Mouse (Mus musculus) retina, postnatal 1 day (tissue): ENCODE results near the gene Efcab6.
A peak's percentile ranks its signal among the peaks of the same experiment; 100 is the strongest.

Experiments
- DNase-seq: peaks from one replicate; pipeline ENCODE4 v3.0.0-alpha.2; 2012

Efcab6 gene

DNA sequence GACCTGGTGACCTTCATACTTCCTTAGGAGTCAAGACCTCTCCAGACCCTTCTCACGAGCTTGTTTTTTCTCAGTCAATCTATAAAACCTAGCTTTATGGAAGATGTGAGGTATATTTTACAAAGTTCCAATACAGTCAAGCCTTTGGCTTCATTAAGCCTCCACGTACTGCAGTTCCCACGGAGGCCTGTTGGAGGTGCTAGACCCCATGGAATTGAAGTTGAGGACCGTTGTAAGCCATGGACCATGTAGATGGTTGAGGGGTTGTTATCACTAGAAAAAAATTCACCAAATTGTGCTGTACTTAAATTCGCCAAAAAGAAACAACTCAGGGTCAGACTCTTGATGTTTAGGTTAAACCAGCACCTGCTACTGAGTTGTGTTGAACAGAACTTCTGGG, 9.1 kb downstream of the Efcab6 start:
- DNase-seq = no peak

DNA sequence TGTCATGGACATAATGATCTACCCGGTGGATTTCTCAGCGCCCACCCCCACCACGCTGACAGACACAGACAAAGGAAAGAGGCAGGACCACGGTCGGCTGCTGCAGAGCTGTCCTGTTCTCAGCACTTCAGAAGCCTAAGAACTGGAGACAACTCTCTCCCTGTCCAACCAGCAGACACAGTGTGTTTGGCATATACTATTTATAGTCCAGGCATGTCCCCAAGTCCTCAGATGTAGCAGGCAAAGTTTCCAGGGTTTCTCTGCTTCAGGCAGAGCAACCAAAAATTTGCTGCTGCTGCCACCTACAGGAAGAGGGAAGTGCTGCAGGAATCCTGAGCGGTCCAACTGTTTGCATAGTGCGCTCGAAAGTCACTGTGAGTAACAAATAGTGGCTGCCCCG, 11.3 kb downstream of the Efcab6 start:
- DNase-seq = peak; percentile 81

DNA sequence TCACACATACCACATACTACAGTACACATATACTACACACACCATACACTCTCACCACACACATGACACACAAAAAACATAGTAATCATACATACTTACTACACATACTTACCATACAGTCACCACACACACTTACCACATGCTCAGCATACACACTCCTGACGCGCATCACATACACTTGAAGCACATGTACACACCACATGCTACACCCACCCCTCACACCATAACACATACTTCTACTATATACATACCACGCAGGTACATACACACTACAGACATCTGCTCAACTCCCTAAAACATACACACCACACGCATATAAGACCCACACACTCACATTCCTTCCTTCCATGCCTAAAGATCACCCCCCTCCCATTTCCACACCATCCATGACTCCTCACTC, 11.9 kb downstream of the Efcab6 start:
- no peak for DNase-seq

DNA sequence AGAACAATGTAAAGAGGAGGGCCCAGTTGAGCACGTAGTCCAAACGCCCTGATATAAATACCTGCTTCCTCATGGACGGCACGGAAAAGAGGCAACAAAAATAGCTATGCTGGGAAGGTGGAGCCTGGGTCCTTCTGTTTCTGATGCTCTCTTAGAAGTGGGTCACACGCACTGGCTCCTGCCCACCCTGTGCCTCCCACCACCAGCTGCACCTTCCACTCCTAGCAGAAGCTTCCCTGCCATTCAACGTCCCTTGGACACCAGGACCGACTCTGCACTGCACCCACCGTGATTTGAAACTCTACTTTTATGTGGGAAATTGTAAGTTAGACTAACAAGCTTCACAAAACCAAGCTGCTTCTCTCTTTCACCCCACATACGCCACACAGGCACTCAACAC, 12.8 kb downstream of the Efcab6 start:
- DNase-seq = no peak

DNA sequence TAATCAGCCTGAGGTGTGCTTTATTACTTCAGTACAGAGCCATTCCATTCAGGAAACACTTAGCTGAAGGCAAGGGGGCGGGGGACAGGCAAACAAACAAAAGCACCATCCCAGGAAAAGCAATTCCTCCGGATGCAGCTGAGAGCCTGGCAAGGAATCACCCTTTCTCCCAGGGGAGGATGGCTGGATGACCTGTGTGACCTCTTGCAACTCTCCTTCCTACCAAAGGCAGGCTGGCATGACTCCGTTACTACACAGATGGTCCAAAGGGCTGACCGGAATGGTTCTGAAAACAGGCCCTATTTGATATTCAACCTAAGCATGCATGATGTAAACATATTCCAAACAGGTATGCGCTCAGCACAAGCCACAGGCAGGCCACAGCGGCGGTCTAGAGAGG, 15.6 kb downstream of the Efcab6 start:
- no peak for DNase-seq

GRCm38 (mm10) chr15:84045562-84045961, 19.6 kb downstream of the Efcab6 start:
- no peak for DNase-seq

DNA sequence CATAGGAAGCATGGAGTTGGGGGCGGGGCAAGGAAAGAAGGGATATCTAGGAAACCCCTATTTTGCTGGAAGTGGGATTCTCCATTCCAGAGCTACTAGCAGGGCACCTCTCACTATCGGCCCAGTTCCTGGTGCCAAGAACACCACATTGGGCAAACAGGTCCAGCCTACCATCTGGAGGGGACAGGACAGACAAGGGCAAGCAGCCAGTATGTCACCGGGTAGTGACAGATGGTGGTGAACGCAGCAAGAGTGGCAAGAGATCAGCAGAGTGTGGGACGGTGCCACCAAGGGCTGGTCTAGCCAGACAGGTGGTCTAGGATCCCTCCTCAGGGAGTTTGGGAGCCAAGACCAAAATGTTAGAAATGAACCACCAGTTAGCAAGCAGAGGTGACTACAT, 28.1 kb downstream of the Efcab6 start:
- peak; percentile 15 for DNase-seq

DNA sequence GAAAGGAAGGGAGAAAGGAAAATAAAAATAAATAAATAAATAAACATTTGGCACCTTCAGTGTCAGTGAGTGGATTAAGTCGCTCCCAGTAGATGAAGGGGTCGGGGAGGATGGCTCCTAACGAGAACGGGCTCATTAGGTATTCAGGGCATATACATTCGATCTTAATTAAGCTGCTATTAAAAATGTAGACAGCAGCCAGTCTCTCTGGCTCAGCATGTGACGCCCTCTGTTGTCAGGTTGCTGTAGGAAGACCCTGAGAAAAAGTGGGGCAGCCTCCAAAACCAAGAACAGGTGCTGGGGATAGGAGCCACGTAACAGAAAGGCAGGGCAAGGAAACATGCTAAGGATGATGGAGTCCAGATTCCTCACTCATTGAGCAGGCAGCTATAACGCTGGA, 39.5 kb downstream of the Efcab6 start:
- no peak for DNase-seq

DNA sequence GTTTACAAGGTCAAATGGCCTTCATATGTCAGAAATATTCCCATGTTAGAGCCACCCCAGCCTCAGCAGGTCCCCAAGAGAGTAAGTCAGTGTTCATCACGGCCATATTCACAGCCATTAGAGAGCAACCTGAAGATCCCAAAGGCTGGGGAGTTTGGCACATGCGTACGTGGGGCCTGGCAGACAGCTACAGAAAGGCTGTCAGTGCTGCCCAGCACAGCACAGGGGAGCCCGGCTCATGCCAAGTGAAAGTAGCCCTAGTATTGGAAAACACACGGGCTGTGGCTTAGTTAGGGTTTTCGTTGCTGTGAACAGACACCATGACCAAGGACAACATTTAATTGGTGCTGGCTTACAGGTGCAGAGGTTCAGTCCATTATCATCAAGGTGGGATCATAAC, 40.3 kb downstream of the Efcab6 start:
- no peak for DNase-seq

DNA sequence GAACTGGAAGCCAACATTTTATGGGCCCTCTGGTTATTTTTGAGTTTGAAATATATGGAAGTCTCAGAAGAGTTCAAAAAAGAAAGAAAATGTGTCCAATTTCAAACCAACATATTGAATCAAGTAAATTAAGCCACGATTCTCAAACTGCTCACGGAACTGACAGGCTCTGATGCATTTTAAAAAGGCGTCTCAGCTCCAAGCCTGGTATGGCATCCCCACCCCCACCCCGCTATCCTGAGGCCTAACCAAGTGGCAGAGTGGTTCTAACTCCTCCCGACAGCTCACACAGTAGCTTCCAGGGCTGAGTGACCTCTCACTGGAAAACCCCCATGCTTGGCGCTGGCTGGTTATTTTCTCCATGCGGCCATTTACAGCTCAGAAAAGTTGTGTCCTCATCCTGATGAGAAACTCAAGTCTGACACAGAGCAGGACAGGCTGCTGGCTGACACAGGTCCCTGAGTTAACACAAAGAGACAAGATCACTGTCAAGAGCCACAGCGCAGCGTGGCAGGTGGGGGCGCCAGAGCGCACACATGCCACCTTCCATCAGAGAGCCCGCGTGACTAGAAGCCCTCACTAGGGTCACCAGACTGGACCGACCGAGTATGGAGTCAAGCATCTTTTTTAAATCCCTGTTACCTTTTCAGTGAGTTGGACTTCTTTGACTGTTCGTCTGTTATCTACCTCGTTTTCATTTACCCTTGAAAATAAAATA, 55.7 kb downstream of the Efcab6 start:
- DNase-seq = peak; percentile 38

DNA sequence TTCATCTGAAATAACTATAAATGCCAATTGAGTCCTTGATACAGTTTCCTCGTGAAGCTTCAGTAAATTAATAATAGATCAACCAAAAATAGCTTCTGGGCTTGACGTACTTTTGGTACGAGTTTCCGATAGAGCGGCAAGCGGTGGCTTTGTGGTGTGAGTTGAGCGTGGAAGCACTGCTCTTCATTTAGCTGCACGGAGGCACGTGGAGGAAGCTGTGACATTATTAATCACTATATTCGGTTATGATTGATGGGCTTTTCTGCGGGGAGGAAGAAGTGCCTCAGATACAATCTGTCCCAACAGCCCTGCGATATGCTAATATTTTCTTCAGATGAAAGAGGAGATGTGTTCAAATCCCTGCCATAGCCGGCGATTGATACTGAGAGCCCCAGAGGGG, 60.9 kb downstream of the Efcab6 start:
- no peak for DNase-seq

DNA sequence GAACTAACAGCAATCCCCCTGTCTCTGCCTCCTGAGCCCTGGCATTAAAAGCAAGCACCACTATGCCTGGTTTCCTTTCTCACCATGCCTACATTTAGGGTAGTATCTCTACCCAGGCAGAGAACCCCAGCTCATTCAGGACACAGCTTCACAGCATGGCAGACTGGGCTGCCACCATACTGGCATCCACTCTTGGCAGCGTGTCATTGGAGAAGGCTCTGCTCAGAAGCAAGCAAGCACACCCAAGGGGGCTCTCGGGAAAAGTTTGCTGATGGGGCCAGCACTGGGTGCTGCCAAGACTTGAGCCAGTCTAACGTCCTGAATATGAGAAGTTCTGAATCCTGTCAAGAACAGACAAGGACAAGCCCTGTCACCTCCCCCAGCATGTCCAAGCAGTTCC, 66.1 kb downstream of the Efcab6 start:
- no peak for DNase-seq

DNA sequence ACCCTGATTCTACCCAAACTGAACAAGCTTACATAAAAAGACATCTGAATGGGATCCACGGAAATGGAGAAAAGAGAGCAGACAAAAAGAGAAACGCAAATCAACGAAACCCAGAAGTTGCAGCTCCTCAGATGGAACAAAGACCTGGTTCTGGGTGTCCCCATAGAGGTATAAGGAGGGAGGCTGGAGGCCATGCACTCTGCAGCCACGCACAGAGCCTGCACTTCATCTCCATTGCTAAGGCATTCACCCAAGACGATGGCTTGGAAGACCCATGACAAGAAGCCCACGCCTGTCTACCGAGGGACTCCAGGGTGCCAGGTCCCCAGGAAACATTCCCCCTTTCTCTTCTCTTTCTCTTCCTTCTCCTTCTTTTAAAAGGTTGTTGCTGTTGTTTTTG, 66.6 kb downstream of the Efcab6 start:
- DNase-seq = no peak

GRCm38 (mm10) chr15:83998115-83998514, 67.1 kb downstream of the Efcab6 start:
- peak; percentile 40 for DNase-seq

DNA sequence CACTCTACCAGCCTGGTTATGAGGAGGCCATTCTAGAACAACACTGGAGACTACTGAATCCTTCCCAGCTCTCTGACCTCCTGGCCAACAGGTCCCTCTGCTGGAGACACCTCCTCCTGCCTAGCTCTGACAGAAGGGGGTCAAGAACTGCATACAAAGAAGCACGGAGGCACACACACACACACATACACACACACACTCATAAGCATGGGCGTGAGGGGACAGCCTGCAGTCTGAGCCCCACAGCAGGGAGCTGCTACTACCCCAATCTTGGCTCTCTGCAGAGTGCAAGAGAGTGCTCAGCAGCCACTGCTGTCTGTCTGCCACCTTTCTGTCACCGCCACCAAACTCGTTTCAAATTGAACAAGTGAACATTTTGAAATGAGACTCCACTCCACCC, 67.6 kb downstream of the Efcab6 start:
- DNase-seq = peak; percentile 58

GRCm38 (mm10) chr15:83996864-83997263, 68.3 kb downstream of the Efcab6 start:
- DNase-seq = no peak

DNA sequence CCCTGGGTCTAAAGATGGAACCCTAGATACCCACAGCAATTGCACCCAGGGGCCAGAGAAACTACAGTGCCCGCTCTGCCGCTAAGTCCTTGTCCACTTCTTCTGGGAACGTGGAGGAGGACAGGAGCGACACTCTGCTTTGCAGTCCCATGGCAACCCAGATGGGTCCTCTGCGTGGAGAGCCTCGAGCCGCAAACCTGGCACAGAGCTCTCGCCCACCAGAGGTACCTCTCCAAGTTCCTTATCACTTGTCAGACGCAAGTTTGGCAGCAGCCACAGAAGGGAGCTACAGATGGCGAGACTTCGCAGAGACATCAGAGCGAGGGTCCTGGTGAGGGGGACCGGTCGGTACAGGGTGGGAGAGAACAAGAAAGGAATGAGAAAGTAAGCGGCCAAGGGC, 73.0 kb downstream of the Efcab6 start:
- DNase-seq = no peak

DNA sequence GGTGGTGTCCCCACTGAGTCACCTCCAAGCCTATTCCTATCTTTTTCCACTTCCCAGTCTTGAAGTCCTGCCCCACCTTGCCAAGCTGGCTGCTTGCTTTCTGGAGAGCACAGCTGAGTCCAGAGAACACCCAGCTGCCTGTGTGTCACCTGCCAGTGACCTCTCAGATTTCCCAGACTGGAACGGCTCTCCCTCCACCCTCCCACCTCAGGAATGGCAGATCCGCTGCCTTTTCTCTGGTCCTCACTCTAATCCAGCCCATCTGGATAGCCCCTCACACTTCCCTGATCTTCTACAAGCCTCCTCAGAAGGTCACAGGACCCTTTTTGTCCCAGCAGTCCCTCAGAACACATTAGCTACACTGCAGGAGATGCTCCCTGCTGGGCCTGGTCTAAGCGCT, 73.7 kb downstream of the Efcab6 start:
- peak; percentile 62 for DNase-seq

DNA sequence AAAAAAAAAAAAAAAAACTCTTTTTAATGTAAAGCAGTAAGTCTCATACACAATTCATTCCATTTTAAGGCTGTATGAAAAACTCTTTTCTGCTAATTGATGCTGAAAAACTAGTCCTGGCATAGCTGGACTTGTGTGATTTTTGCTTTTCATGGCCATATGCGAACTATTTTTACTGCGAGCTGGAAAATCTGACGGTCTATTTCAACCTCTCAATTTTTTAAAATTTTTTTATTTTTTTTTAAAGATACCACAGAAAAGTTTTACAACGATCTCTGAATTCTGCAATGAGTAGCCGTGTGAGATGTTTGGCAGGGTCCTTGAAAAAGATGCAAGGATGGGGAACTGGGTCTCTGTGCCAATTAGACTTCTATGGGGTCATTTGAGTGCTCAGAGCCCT, 75.9 kb downstream of the Efcab6 start:
- DNase-seq = no peak

DNA sequence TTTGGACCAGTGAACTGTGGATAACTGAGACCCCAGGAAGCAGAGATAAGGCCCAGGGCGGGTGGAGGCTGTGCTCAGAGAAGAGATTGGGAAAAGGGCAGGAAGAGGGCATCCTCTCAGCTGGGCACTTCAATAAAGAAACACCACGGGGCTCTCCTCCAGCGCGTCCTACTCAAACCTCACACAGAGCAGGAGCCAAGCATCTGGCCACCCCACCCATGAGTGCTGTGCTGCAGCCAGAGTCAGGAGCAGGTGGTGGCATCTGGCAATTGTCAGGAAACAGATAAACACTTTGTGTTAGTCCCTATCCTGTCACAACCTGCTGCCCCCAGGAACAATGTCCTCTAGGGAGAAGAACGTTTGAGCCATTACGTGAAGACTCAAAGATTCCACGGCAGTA, 77.1 kb downstream of the Efcab6 start:
- peak; percentile 38 for DNase-seq

DNA sequence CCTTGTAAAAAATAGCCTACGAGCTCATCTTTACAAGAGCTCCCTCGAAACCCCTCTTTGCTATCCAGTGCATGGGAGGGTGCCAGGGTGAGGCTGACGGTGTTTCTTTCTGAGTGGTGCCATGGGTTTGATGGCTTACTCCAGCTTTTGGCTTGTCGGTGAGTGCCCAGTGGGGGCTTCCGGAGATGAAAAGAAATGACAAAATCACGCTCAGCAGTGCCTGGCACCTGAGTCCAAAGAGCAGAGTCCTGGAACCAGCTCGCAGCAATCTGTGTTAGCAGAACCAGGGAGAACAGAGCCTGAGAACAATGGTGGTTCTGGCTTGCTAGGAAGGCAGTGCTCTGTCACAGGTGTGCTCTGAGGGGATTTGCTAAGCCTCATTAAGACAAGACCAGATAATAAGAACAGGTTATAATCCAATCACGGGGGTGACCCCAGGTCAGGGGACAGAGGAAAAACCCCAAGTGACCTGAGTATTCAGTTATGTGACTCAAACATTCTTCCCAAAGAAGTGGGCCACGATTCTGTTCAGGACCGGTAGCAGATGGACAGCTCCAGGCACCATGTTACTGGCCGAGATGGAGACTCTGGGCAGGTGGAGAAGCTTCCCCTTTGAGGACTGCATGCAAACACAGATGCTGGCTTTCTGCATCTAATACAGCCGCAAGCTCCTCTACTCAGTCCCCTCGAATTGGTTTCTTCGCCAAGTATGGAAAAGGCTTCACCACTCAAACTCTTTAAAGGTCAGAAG, 82.8 kb downstream of the Efcab6 start:
- peak; percentile 41 for DNase-seq

DNA sequence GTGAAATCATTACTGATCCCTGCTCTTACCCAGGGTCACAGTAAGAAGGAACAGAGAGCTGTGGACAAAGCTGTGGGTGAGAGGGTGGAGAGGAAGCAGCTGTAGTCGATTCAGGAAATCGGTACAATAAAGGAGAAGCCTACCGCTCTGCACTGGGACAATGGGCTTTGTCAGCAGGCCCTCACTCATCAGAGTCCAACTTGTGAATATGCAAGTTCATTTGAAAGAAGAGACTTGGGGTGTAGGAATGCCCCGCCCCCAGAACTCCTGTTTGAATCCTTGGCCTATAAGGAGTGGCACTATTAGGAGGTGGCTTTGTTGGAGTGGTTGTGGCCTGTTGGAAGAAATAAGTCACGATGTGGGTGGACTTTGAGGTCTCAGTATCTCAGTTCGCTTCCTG, 86.3 kb downstream of the Efcab6 start:
- no peak for DNase-seq

GRCm38 (mm10) chr15:83977108-83977507, 88.1 kb downstream of the Efcab6 start:
- no peak for DNase-seq

GRCm38 (mm10) chr15:83972206-83972605, 93.0 kb downstream of the Efcab6 start:
- DNase-seq = no peak

DNA sequence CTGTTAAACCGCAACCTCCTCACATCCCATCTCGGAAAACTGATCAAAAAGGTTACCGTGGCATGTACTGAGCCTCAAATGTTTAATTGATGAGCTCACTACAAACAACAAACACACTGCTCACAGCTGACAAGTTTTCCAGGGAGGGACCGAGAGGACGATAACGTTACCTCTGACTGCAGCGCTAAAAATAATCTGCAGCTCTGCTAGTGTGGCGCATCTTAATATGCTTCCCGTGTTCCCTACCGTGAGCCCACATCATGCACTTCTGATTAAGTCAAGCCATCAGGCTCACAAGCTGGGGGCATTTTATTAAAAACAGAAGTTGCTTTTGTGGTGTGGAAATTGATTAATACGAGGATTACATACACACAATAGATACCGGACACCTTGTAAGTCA, 97.4 kb downstream of the Efcab6 start:
- no peak for DNase-seq
